Mouse (Mus musculus) small intestine, adult 2 months (tissue): ENCODE results near the gene Ralgapa2. TPM values are rescaled to one million over a fixed set of nuclear protein-coding genes. Genes with fewer than 3 reads are reported as not detected.

Experiments
- H3K27ac ChIP-seq: fragments of 200-500 bp; 2 replicates; pipeline ENCODE4 v1.5.1; 2012; ENCODE audit warnings: low read depth, low read length, control low read depth, inconsistent platforms; ENCODE audit not compliant: insufficient read depth
- H3K27me3 ChIP-seq: fragments of 200-500 bp; 2 replicates; pipeline ENCODE4 v1.6.1; 2012; ENCODE audit warnings: mild to moderate bottlenecking, moderate library complexity, low read length, inconsistent platforms; ENCODE audit not compliant: control insufficient read depth, insufficient read depth
- H3K36me3 ChIP-seq: fragments of 200-500 bp; 2 replicates; pipeline ENCODE4 v1.6.1; 2012; ENCODE audit warnings: mild to moderate bottlenecking, low read length, control low read depth, inconsistent platforms; ENCODE audit not compliant: control insufficient read depth, insufficient read depth
- H3K4me1 ChIP-seq: fragments of 200-500 bp; 2 replicates; pipeline ENCODE4 v1.6.1; 2012; ENCODE audit warnings: low read length, inconsistent platforms, mixed read lengths; ENCODE audit not compliant: control insufficient read depth, insufficient read depth, insufficient read length
- H3K4me3 ChIP-seq: fragments of 200-500 bp; 2 replicates; pipeline ENCODE4 v1.5.1; 2012; ENCODE audit warnings: low read depth, mild to moderate bottlenecking, control low read depth, inconsistent platforms, low read length, moderate library complexity
- CTCF ChIP-seq: fragments of 200-500 bp; IDR thresholded peaks from 2 replicates; pipeline ENCODE4 v1.5.1; 2012; ENCODE audit warnings: low read depth, mild to moderate bottlenecking, control low read depth, inconsistent platforms, low read length, moderate library complexity, mixed read lengths; ENCODE audit not compliant: insufficient replicate concordance, insufficient read length; ENCODE audit errors: extremely low read depth
- POLR2A ChIP-seq: fragments of 200-500 bp; IDR thresholded peaks from 2 replicates; pipeline ENCODE4 v1.6.1; 2012; ENCODE audit warnings: low read depth, mild to moderate bottlenecking, control low read depth, inconsistent platforms, low read length, moderate library complexity
- WGBS: fragments of 180-500 bp; shearing (Covaris S2); methylation state at CpG from one replicate; pipeline ENCODE4 v1.1.7; 2018; 5-methylcytosine and 5-hydroxymethylcytosine counted together
- polyA plus RNA-seq: library from polyadenylated mRNA; depleted of rRNA; stranded (reverse); fragments of >200 nt; gene quantifications from 2 replicates; pipeline ENCODE4 v1.2.3, GENCODE M21; 2012

The Ralgapa2 gene
- polyA plus RNA-seq, 1 experiment = 14.8 TPM

DNA sequence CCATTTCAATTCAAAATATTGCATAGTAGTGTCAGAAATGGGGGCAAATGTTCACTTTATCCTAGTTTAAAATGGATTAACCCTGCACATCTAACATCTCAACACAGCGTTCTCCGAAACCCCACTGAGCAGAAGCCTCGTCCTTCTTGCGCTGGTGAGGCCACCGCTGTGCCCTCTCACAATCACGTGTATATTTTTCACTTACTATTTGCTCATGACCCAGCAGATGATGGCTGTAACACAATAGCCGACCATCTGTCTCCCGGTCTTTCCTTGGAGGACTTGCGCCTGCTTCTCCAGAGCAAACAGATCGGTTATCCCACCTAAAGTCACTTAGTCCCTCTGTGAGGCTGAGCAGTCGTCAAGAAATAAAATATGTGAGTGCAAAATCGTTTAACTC is 146.0 kb downstream of the Ralgapa2 start:
- Histone ChIP-seq H3K36me3 (peaks cover 15% of the 10 kb centered on the region), H3K4me1 (no peaks in the 10 kb centered on the region; the same call in 1 of the 2 replicates), H3K27ac (no peak overlapping the region), H3K27me3 (no peaks in the 10 kb centered on the region), H3K4me3 (no peak overlapping the region)
- 45% methylated on average over 12 of the region's 12 CpGs for WGBS
- TF ChIP-seq CTCF (no peak), POLR2A (no peak)

DNA sequence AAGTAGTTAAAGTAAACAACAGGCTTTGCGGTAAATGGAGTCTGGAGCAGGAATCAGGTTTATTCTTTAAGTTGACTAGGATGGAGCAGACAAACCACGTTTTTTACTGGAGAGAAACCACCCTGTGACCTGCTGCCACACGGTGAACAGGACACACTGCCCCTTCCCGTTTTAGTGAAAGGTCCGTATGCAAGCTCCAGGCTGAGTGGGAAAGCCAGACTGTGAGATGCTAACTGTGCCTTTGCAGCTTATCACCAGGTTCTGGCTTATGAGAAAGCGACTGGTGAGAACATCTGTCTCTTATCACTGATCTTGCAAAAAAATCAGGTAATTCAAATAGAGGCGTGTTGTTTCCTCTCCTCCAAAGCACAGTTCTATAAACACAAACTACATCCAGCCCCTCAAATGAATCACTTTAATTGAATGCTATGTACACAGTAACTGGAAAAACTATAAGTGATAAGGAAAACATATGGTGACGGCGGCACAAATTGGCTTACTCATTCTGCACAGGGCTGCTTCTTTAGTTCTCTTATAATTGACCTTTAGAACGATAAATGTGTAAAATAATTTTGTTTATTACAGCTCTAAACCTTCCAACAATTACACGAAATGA is 146.7 kb downstream of the Ralgapa2 start:
- 27% methylated on average over 11 of the region's 11 CpGs for WGBS
- peaks cover 15% of the 10 kb centered on the region for H3K36me3 ChIP-seq
- TF ChIP-seq POLR2A (no peak), CTCF (no peak)
- H3K4me1 ChIP-seq = no peaks in the 10 kb centered on the region; the same call in 1 of the 2 replicates
- H3K27ac ChIP-seq = no peak overlapping the region
- H3K27me3 ChIP-seq = no peaks in the 10 kb centered on the region
- no peak overlapping the region for H3K4me3 ChIP-seq

DNA sequence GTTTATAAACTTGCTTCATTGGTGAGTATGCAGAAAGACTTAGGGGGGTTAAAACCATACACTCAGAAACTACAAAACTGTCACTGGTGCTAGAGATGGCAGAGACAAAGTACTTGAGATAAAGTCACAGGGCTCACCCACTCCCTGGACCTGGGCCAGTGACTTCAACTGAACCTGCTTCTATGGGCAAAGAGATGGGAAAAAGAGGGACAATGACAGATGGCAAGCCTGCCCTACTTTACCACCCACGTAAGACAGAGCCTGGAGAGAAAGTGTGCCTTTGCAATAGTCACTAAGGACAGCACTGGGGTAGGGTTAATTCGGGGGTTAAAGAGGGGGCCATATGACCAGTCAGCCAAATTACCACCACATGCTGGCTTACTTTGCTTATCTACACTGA is 148.7 kb downstream of the Ralgapa2 start:
- Histone ChIP-seq H3K4me3 (no peak overlapping the region), H3K36me3 (peaks cover 17% of the 10 kb centered on the region), H3K27me3 (no peaks in the 10 kb centered on the region), H3K27ac (no peak overlapping the region), H3K4me1 (no peaks in the 10 kb centered on the region; the same call in 1 of the 2 replicates)
- WGBS = 15% methylated on average over 2 of the region's 2 CpGs
- TF ChIP-seq POLR2A (no peak), CTCF (no peak)

GRCm38 (mm10) chr2:146362932-146363331 is 149.2 kb downstream of the Ralgapa2 start:
- TF ChIP-seq CTCF = no peak
- TF ChIP-seq POLR2A = no peak
- Histone ChIP-seq H3K27ac (no peak overlapping the region), H3K36me3 (peaks cover 18% of the 10 kb centered on the region), H3K4me3 (no peak overlapping the region), H3K4me1 (no peaks in the 10 kb centered on the region; the same call in 1 of the 2 replicates), H3K27me3 (no peaks in the 10 kb centered on the region)
- 26% methylated on average over 1 of the region's 1 CpGs for WGBS

- 93% methylated on average over 4 of the region's 4 CpGs for whole genome bisulfite sequencing
- Histone ChIP-seq H3K36me3 (peaks cover 23% of the 10 kb centered on the region), H3K27me3 (no peaks in the 10 kb centered on the region)
Measured at GRCm38 (mm10) chr2:146361969-146362368, 150.2 kb downstream of the Ralgapa2 start.

DNA sequence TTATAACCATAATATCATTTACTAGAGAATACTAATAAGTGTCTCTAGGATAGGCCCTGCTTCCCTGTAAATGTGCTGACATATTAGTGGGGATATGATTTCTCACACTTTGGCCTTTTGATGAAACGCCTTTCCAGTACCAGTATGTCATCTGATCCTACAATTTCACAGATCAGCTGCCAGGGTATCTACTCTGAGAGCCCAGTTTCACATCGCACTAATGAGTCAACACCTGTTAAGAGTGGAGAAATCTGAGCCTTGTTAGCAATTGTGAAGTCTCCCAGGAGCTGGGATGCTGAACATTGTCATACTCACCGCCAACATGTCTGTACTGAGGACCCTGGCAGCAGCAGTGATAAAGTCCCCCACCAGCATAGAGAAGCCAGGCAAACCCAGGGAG is 151.1 kb downstream of the Ralgapa2 start:
- Histone ChIP-seq H3K27me3 (no peaks in the 10 kb centered on the region), H3K36me3 (peaks cover 26% of the 10 kb centered on the region), H3K4me1 (no peaks in the 10 kb centered on the region; the same call in 1 of the 2 replicates), H3K4me3 (no peak overlapping the region), H3K27ac (no peak overlapping the region)
- no peak for TF ChIP-seq POLR2A
- no peak for TF ChIP-seq CTCF
- WGBS = 94% methylated on average over 3 of the region's 3 CpGs

More at GRCm38 (mm10) chr2:146361969-146362368, 150.2 kb downstream of the Ralgapa2 start:
- TF ChIP-seq POLR2A (no peak), CTCF (no peak)
- no peak overlapping the region for H3K4me3 ChIP-seq
- H3K27ac ChIP-seq = no peak overlapping the region
- H3K4me1 ChIP-seq = no peaks in the 10 kb centered on the region; the same call in 1 of the 2 replicates

- Histone ChIP-seq H3K4me3 (no peak overlapping the region), H3K4me1 (no peaks in the 10 kb centered on the region; the same call in 1 of the 2 replicates), H3K27ac (no peak overlapping the region), H3K36me3 (peaks cover 26% of the 10 kb centered on the region), H3K27me3 (no peaks in the 10 kb centered on the region)
- 83% methylated on average over 2 of the region's 2 CpGs for WGBS
- TF ChIP-seq POLR2A = no peak
- no peak for TF ChIP-seq CTCF
Measured at GRCm38 (mm10) chr2:146359676-146360075, 152.5 kb downstream of the Ralgapa2 start.
